Mouse (Mus musculus) hindbrain, embryonic 12.5 days (tissue): Measurements from ENCODE around the gene Ddx27. TPM values are rescaled to one million over a fixed set of nuclear protein-coding genes. Genes with fewer than 3 reads are reported as not detected.

ENCODE experiments used
- ATAC-seq: fragments of 200-750 bp; cut with Nextera tagmentation; 2 replicates; pipeline ENCODE4 v1.8.0; 2017; ENCODE audit warnings: moderate TSS enrichment; ENCODE audit not compliant: low FRiP score
- H3K27ac ChIP-seq: fragments of 300-500 bp; sonication (generic); 2 replicates; pipeline ENCODE4 v1.5.1; 2016; ENCODE audit warnings: mild to moderate bottlenecking
- H3K27me3 ChIP-seq: fragments of 300-500 bp; sonication (generic); 2 replicates; pipeline ENCODE4 v1.6.1; 2016; ENCODE audit warnings: mild to moderate bottlenecking
- H3K36me3 ChIP-seq: fragments of 300-500 bp; sonication (generic); 2 replicates; pipeline ENCODE4 v1.6.1; 2016; ENCODE audit warnings: mild to moderate bottlenecking
- H3K4me1 ChIP-seq: fragments of 300-500 bp; sonication (generic); 2 replicates; pipeline ENCODE4 v1.6.1; 2016
- H3K4me2 ChIP-seq: fragments of 300-500 bp; sonication (generic); replicated peaks from 2 replicates; pipeline ENCODE4 v1.6.1; 2016; ENCODE audit warnings: mild to moderate bottlenecking
- H3K4me3 ChIP-seq: fragments of 300-500 bp; sonication (generic); 2 replicates; pipeline ENCODE4 v1.5.1; 2016; ENCODE audit warnings: mild to moderate bottlenecking
- H3K9ac ChIP-seq: fragments of 300-500 bp; sonication (generic); 2 replicates; pipeline ENCODE4 v1.6.1; 2016; ENCODE audit warnings: mild to moderate bottlenecking, moderate library complexity
- H3K9me3 ChIP-seq: fragments of 300-500 bp; sonication (generic); replicated peaks from 2 replicates; pipeline ENCODE4 v1.6.1; 2016; ENCODE audit warnings: mild to moderate bottlenecking
- WGBS: fragments of 180-500 bp; shearing (Covaris S2); methylation state at CpG from one replicate; pipeline ENCODE4 v1.1.7; 2016; 5-methylcytosine and 5-hydroxymethylcytosine counted together
- polyA plus RNA-seq: library from polyadenylated mRNA; unstranded; fragments of >200 nt; fragmentation: Nextera tagmentation; extraction: Ambion mirVana; gene quantifications from 2 replicates; pipeline ENCODE4 v1.2.1, GENCODE M21; 2016

Ddx27 gene
- polyA plus RNA-seq, 1 experiment from 2014 or later, result 50.1 TPM

DNA sequence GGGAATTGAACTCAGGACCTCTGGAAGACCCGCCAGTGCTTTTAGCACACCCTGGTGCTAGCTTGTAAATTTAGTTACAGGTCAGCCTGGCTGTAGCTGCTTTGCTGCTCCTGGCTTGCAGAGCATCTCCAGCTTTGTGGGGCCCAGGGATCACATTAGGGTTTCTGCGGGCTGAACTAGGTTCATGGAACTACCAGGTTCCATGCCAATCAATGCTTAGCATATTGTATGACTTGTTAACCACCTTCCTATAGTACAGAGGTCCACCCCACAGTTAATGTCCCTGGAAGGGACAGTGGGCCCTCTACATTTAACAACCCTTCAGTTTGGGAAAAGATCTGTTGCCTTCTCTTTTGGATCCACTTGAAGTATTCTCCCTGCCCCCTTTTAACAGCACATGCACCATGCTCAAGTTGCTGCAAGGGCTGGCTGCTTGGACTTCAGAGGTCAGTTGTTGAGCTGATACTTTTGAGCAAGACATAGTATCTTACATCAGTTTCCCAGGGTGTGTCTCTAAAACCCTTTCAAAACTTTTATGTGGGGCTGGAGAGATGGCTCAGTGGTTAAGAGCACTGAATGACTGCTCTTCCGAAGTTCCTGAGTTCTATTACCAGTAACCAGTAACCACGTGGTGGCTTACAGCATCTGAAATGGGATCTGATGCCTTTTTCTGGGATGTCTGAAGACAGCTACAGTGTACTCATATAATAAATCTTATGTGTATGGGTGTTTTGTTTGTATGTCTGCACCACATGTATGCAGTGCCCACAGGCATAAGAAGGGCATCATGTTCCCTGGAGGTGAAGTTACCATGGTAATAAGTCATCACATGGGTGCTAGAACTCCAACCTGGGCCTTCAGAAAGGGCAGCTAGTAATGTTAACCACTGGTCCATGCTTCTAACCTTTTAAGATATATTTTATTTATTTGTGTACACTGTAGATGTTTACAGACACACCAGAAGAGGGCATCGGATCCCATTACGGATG is 51.8 kb downstream of the Ddx27 start:
- Histone ChIP-seq H3K27me3 (no peaks in the 10 kb centered on the region), H3K4me3 (no peak overlapping the region), H3K9ac (no peak overlapping the region), H3K4me2 (no peak overlapping the region), H3K4me1 (peaks cover 18% of the 10 kb centered on the region), H3K27ac (no peak overlapping the region), H3K36me3 (peaks cover 30% of the 10 kb centered on the region), H3K9me3 (no peaks in the 10 kb centered on the region)
- no peak for ATAC-seq
- WGBS, result 34% methylated on average over 6 of the region's 6 CpGs

DNA sequence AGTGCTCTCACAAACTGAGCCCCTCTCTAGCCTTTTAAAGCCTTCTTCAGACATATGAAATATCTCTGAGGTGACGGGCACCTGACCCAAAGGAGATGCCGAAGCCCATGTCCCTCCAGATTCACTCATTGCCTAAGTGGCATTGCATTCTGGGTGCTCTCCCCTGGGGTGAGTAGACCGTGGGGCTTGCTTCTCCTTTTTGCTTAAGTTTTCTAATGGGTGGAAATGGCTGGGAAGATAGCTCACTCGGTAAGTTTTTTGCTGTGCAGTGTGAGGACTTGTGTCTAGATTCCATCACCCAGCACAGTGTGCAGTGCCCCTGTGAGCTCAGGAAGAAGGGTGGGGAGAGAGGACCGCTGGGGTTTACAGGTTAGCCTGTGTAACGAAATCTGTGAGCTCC is 52.6 kb downstream of the Ddx27 start:
- 49% methylated on average over 6 of the region's 6 CpGs for WGBS
- Histone ChIP-seq H3K27ac (no peak overlapping the region), H3K4me2 (no peak overlapping the region)

DNA sequence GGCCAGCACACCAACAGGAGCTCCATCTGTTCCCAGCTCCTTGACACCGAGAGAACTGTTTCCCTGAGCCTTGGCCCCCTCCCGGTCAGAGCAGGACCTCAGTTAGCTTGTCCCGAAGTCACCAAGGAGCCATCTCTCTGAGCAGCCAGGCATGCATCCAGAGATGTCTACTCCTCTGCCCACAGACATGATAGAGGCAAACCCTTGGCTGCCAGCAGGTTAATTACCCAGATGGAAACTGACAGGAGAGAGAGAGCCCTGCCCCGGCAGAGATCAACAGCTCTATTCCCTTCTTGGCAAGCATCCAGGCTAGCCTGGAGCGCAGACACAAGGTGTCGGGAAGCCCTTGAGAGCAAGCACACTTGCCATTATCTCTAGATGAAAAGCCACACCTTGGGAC is 55.3 kb downstream of the Ddx27 start:
- ATAC-seq, result no peak
- H3K4me1 ChIP-seq, result peaks cover 6% of the 10 kb centered on the region
- H3K4me3 ChIP-seq, result no peak overlapping the region
- peaks cover 23% of the 10 kb centered on the region for H3K36me3 ChIP-seq
- no peaks in the 10 kb centered on the region for H3K9me3 ChIP-seq
- no peak overlapping the region for H3K9ac ChIP-seq
- WGBS, result 74% methylated on average over 6 of the region's 6 CpGs
- no peak overlapping the region for H3K4me2 ChIP-seq
- no peak overlapping the region for H3K27ac ChIP-seq
- H3K27me3 ChIP-seq, result no peaks in the 10 kb centered on the region

More for the DNA sequence above, 52.6 kb downstream of the Ddx27 start:
- Histone ChIP-seq H3K36me3 (peaks cover 30% of the 10 kb centered on the region), H3K4me3 (no peak overlapping the region), H3K27me3 (no peaks in the 10 kb centered on the region), H3K4me1 (peaks cover 15% of the 10 kb centered on the region), H3K9ac (no peak overlapping the region), H3K9me3 (no peaks in the 10 kb centered on the region)
- ATAC-seq, result no peak

DNA sequence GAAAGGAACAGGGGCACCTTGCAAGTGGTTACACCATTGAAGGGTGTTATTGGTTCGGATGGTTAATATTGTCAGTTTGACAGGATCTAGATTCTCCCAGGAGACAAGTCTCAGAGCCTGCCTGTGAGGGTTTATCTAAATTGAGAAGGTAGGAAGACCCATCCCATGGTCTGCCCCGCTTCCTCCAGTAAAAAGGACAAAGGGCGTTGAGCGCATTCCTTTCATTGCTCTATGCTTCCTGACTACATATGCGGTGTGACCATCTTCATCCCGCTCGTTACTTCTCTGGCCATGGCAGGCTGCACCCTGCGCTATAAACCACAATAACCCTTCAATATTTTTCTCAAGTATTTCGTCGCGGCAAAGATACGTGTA is 56.3 kb downstream of the Ddx27 start:
- Histone ChIP-seq H3K9me3 (no peaks in the 10 kb centered on the region), H3K4me1 (peaks cover 4% of the 10 kb centered on the region; the same call in 1 of the 2 replicates), H3K9ac (peak overlapping the region; percentile 50), H3K4me3 (peak overlapping the region; percentile 44), H3K27me3 (no peaks in the 10 kb centered on the region), H3K4me2 (peak overlapping the region; percentile 62), H3K36me3 (peaks cover 14% of the 10 kb centered on the region; the same call in 1 of the 2 replicates), H3K27ac (peak overlapping the region; percentile 74)
- ATAC-seq, result peak; percentile 21
- WGBS, result 26% methylated on average over 12 of the region's 12 CpGs

DNA sequence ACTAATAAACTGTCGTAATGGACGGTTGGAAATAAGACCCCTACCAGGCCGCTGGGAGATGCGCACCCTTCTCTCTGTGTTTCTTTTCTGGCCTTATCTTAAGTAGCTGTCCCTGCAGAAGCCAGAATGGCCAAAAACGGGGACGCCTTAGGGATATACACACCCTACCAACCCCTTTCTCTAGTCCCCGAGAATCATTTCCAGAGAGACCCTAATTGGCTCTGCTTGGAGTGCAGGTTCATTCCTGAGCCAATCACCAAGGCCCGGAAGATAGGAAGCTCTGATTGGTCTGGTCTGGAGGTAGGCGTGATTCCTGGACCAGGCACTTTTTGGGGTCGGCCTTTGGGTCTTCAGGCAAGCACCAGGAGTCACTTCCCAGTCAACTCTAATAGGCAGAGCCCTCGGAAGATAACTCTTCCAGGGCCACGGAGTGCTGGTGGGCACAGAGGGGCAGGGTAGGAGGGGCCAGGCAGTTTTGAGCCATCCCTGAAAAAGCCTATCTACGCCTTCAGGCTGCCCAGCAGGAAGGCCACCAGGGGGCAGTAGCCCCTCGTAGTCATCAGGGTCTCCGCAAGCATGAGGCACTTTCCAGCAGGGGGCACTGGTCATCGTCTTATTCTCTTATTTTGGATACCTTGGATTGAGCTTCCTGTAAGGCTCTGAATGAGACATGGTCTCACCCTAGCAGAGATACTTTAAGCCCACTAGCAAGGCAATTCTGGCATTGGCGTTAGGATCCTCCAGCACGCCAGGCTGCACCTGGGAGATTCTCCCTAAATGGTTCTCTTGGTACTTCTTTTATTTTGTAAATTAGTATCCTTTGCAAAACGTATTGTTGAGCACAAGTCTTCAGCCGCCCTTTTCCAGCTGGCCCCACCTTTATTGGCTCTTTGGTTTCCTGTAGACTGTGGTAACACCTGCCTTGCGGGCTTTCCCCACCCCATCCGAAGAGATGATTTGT is 56.9 kb downstream of the Ddx27 start:
- H3K4me1 ChIP-seq, result peaks cover 4% of the 10 kb centered on the region; the same call in 1 of the 2 replicates
- ATAC-seq, result peak; percentile 97
- H3K4me2 ChIP-seq, result peak overlapping the region; percentile 62
- peak overlapping the region; percentile 50 for H3K9ac ChIP-seq
- WGBS, result 9% methylated on average over 22 of the region's 22 CpGs
- no peaks in the 10 kb centered on the region for H3K9me3 ChIP-seq
- peak overlapping the region; percentile 44 for H3K4me3 ChIP-seq
- peaks cover 7% of the 10 kb centered on the region; the same call in 1 of the 2 replicates for H3K36me3 ChIP-seq
- peak overlapping the region; percentile 74 for H3K27ac ChIP-seq
- H3K27me3 ChIP-seq, result no peaks in the 10 kb centered on the region

DNA sequence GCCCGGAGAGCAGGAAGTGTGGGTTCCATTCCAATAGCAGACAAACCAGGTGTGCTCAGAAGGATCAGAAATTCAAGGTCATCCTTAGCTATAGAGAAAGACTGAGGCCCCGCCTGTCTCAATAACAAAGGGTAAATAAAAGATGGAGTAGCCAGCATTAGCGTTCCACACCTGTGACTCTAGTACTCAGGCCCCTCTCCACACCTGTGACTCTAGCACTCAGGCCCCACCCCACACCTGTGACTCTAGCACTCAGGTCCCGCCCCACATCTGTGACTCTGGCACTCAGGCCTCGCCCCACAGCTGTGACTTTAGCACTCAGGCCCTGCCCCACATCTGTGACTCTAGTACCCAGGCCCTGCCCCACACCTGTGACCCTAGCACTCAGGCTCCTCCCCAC is 59.6 kb downstream of the Ddx27 start:
- Histone ChIP-seq H3K27me3 (no peaks in the 10 kb centered on the region), H3K4me3 (no peak overlapping the region), H3K4me2 (no peak overlapping the region), H3K9ac (no peak overlapping the region), H3K27ac (no peak overlapping the region), H3K4me1 (peaks cover 16% of the 10 kb centered on the region), H3K9me3 (no peaks in the 10 kb centered on the region), H3K36me3 (no peaks in the 10 kb centered on the region)
- WGBS, result 90% methylated on average over 5 of the region's 5 CpGs
- ATAC-seq, result no peak

DNA sequence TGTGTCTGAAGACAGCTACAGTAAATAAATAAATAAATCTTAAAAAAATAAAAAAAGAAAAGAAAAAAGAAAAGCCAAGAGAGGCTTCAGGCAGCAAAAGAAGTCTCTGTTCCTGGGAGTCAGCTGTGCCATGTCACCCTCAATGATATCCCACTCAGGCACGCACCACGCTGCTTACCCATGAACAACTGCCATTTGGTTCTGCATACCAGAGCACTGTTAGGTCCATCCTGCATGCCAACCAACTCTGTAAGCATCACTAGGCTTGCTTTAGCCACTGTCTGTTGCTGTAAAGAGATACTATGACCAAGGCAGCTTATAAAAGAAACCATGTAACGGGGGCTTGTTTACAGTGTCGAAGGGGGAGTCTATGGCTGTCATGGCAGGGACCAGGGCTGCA is 61.4 kb downstream of the Ddx27 start:
- Histone ChIP-seq H3K27me3 (no peaks in the 10 kb centered on the region), H3K4me2 (no peak overlapping the region), H3K27ac (no peak overlapping the region), H3K9me3 (no peaks in the 10 kb centered on the region), H3K9ac (no peak overlapping the region), H3K4me3 (no peak overlapping the region), H3K36me3 (no peaks in the 10 kb centered on the region), H3K4me1 (peaks cover 18% of the 10 kb centered on the region)
- 93% methylated on average over 4 of the region's 4 CpGs for WGBS
- no peak for ATAC-seq

DNA sequence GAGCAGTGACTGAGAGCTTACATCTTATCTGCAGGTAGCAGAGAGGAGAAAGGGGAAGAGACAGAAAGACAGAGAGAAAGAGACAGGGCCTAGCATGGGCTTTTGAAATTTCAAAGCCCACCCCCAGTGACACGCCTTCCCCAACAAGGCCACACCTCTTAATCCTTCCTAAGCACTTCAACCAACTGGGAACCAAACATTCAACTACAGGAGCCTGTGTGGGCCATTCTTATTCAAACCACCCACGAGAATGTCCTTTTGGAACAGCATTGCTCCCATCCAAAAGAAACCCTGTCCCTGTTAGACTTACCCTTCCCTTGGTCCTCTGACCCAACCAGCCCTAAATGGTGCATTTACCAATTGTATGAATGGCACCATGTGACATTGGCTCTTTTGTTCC is 61.8 kb downstream of the Ddx27 start:
- no peak for ATAC-seq
- no peak overlapping the region for H3K4me3 ChIP-seq
- no peak overlapping the region for H3K27ac ChIP-seq
- no peaks in the 10 kb centered on the region for H3K27me3 ChIP-seq
- WGBS, result 76% methylated on average over 2 of the region's 2 CpGs
- no peak overlapping the region for H3K9ac ChIP-seq
- H3K9me3 ChIP-seq, result no peaks in the 10 kb centered on the region
- peaks cover 22% of the 10 kb centered on the region for H3K4me1 ChIP-seq
- H3K4me2 ChIP-seq, result no peak overlapping the region
- H3K36me3 ChIP-seq, result no peaks in the 10 kb centered on the region

DNA sequence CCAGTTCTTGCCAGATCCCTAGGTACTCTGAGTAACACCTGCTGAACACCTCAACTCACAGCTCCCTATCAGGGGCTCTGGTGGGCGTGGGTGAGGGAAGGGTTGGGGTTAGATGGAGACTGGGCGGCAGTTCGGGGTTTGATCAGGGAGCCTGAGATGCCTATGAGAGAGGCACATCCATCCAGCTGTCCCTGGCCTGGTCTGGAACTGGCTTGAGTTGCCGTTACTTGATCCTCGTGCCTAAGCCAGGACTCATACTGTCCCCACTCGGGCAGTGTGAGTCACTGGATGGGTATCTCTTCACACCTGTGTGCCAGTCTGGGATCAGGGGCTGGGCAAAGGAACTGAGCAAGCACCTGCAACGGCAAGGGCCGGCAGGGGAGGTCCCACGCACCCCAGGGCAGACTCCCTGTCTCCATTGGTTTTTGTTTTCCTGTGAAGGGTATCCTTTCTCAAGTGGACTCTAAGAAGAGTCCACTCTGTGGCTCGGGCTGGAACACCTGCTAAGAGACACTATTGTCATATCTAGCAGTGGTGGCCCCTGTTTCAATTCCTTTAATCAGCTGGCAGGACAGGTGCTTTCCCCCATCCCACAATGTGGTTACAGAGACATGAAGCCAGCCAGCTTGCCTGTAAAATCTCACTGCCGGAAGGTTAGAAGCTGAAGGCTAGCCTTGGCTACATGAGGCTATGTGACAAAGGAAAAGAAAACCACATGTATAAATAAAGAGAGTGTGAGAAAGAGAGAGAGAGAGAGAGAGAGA is 62.4 kb downstream of the Ddx27 start:
- H3K27ac ChIP-seq, result no peak overlapping the region
- no peak overlapping the region for H3K4me3 ChIP-seq
- H3K36me3 ChIP-seq, result no peaks in the 10 kb centered on the region
- no peak overlapping the region for H3K9ac ChIP-seq
- no peaks in the 10 kb centered on the region for H3K9me3 ChIP-seq
- H3K4me1 ChIP-seq, result peaks cover 25% of the 10 kb centered on the region
- H3K4me2 ChIP-seq, result no peak overlapping the region
- no peaks in the 10 kb centered on the region for H3K27me3 ChIP-seq
- 88% methylated on average over 11 of the region's 11 CpGs for WGBS
- ATAC-seq, result no peak

DNA sequence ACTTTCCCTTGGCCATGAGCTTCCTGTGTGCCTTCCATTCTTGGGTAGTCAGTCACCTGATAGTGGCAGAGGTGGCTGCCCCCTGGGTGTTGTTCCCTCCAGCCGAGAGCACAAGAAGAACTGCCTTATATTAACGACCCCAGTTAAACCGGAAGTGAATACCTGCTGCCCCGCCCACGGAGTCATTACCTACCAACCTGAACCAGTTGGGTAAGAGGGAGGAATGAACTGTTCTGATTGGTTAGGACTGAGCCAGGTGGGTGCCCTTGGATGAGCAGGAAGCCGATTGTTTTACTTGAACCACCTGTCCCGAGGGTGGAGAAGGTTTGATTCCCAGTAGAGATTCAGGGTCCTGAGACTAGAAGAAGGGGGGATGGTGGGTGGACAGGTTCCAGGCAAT is 63.5 kb downstream of the Ddx27 start:
- Histone ChIP-seq H3K4me2 (no peak overlapping the region), H3K36me3 (no peaks in the 10 kb centered on the region), H3K4me1 (peaks cover 25% of the 10 kb centered on the region), H3K4me3 (no peak overlapping the region), H3K9me3 (no peaks in the 10 kb centered on the region), H3K27me3 (no peaks in the 10 kb centered on the region), H3K27ac (no peak overlapping the region), H3K9ac (no peak overlapping the region)
- WGBS, result 49% methylated on average over 7 of the region's 7 CpGs
- no peak for ATAC-seq

DNA sequence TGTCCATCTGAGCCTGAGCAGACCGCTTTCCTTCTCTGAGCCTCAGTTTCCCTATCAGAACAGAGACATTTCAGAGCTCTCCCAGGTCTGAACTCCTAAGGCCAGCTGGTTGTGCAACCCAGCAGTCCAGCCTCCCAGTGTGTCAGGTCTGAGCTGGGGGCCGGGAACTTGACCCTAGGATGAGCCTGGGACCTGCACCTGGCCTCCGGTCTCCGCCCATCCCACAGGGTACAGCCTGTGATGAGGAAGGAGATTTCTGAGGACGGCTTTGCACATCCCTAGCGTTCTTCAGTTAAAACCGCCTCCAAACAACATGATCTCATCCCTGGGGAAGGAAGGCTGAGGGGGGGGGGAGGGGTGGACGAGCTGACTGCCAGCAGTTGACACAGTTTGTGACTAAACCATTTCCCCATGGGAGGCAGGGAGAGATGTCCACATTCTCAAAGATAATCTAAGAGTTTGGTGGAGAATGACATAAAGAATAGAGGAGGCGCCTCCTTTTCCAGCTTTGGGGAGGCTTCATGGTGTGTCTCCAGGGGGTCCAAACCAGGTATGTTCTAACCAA is 64.0 kb downstream of the Ddx27 start:
- Histone ChIP-seq H3K9me3 (no peaks in the 10 kb centered on the region), H3K27me3 (no peaks in the 10 kb centered on the region), H3K4me3 (no peak overlapping the region), H3K9ac (no peak overlapping the region), H3K4me1 (peaks cover 25% of the 10 kb centered on the region), H3K4me2 (no peak overlapping the region), H3K27ac (0 out of 2 replicates have a peak overlapping the region, but pooled peaks have one; percentile 3), H3K36me3 (no peaks in the 10 kb centered on the region)
- WGBS, result 53% methylated on average over 9 of the region's 9 CpGs
- ATAC-seq, result peak; percentile 30; the same call in 1 of the 2 replicates
